Mouse (Mus musculus): ENCODE measurements at regions not wholly inside any gene's neighbourhood (a gene's known extent, or its start where the extent isn't known, plus 50 kb on each side); places are given as distances from the start of the nearest gene placed in this dataset.

- Histone ChIP-seq H3K36me3 (ENCODE audit: insufficient read depth, low read length) (no peaks in the 10 kb centered on the region), H3K27me3 (ENCODE audit: insufficient read depth, low read length) (no peaks in the 10 kb centered on the region), H3K4me2 (replicated peaks; ENCODE audit: low read depth, low read length) (no peak overlapping the region), H3K4me1 (ENCODE audit: insufficient read depth, low read length) (0 out of 2 replicates have a peak, but pooled peaks cover 2% of the 10 kb centered on the region), H3K9ac (replicated peaks; ENCODE audit: low read length) (no peak overlapping the region), H3K4me3 (ENCODE audit: low read length) (no peak overlapping the region), H3K27ac (ENCODE audit: low read length) (no peak overlapping the region), H3K9me3 (ENCODE audit: low read length) (no peaks in the 10 kb centered on the region)
- ATAC-seq (ENCODE audit: low FRiP score, low TSS enrichment), result no peak
- 83% methylated on average over 1 of the region's 1 CpGs for WGBS
Measured at GRCm38 (mm10) chr5:51718451-51718850, 150.9 kb upstream of the Ppargc1a start.

GRCm38 (mm10) chr5:51711860-51712560 is 144.5 kb upstream of the Ppargc1a start:
- no peaks in the 10 kb centered on the region for H3K4me1 ChIP-seq (ENCODE audit: insufficient read depth, low read length)
- H3K9me3 ChIP-seq (ENCODE audit: low read length), result no peaks in the 10 kb centered on the region
- H3K36me3 ChIP-seq (ENCODE audit: insufficient read depth, low read length), result no peaks in the 10 kb centered on the region
- H3K27ac ChIP-seq (ENCODE audit: low read length), result no peak overlapping the region
- no peak for ATAC-seq (ENCODE audit: low FRiP score, low TSS enrichment)
- H3K27me3 ChIP-seq (ENCODE audit: insufficient read depth, low read length), result no peaks in the 10 kb centered on the region
- H3K4me3 ChIP-seq (ENCODE audit: low read length), result no peak overlapping the region
- H3K4me2 ChIP-seq (replicated peaks; ENCODE audit: low read depth, low read length), result no peak overlapping the region
- H3K9ac ChIP-seq (replicated peaks; ENCODE audit: low read length), result no peak overlapping the region
- 78% methylated on average over 8 of the region's 8 CpGs for WGBS

DNA sequence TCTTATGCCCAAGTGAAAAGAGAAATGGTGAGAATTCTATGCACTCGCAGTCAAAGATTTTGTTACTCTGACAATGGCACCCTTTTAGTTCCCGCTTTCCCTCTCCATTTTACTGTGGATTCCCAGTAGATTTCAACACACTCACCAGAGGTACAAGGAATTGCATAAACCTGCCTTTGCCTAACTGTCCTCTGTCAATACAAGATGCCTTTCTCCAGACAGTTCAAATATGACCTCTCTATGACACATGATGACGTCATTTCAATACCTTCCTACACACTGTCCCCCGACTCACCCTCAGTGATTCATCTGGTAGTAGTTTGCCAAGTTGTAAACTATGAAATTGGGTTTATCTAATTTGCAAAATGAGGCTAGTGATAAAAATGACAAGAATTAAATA is 143.1 kb upstream of the Ppargc1a start:
- H3K4me2 ChIP-seq (replicated peaks; ENCODE audit: low read depth, low read length), result no peak overlapping the region
- no peak overlapping the region for H3K9ac ChIP-seq (replicated peaks; ENCODE audit: low read length)
- no peak for ATAC-seq (ENCODE audit: low FRiP score, low TSS enrichment)
- H3K4me1 ChIP-seq (ENCODE audit: insufficient read depth, low read length), result no peaks in the 10 kb centered on the region
- no peak overlapping the region for H3K27ac ChIP-seq (ENCODE audit: low read length)
- H3K9me3 ChIP-seq (ENCODE audit: low read length), result no peaks in the 10 kb centered on the region
- no peaks in the 10 kb centered on the region for H3K27me3 ChIP-seq (ENCODE audit: insufficient read depth, low read length)
- 84% methylated on average over 4 of the region's 4 CpGs for WGBS
- H3K4me3 ChIP-seq (ENCODE audit: low read length), result no peak overlapping the region
- no peaks in the 10 kb centered on the region for H3K36me3 ChIP-seq (ENCODE audit: insufficient read depth, low read length)

DNA sequence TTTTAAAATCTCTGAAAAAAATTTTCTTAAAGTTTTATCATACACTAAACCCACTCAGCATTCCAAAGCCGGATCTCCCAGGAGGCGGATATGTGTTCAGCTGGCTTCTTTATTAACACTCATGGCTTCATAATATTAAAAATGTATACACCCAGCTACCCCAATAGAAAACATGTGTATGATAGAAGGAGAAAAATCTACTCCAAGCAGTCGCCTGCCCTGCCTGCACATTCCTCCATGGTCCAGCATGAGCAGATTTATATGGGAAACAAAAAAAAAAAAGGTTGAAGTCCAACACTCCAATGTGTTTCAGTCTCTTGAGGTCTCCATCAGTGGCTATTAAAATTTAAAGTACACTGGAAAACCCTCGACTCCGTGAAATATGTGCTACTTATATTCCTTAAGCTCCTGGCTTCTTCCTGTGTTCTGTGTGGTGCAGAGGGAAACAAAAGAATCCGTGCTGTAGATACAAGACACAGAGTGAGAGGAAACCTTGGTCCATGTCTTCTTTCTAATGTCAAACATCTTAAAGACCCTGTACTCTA is 142.0 kb upstream of the Ppargc1a start:
- no peak overlapping the region for H3K9ac ChIP-seq (replicated peaks; ENCODE audit: low read length)
- no peak overlapping the region for H3K27ac ChIP-seq (ENCODE audit: low read length)
- no peaks in the 10 kb centered on the region for H3K36me3 ChIP-seq (ENCODE audit: insufficient read depth, low read length)
- no peaks in the 10 kb centered on the region for H3K9me3 ChIP-seq (ENCODE audit: low read length)
- H3K4me3 ChIP-seq (ENCODE audit: low read length), result no peak overlapping the region
- no peaks in the 10 kb centered on the region for H3K4me1 ChIP-seq (ENCODE audit: insufficient read depth, low read length)
- no peak for ATAC-seq (ENCODE audit: low FRiP score, low TSS enrichment)
- H3K27me3 ChIP-seq (ENCODE audit: insufficient read depth, low read length), result no peaks in the 10 kb centered on the region
- H3K4me2 ChIP-seq (replicated peaks; ENCODE audit: low read depth, low read length), result no peak overlapping the region
- 71% methylated on average over 6 of the region's 6 CpGs for WGBS

GRCm38 (mm10) chr5:51679884-51680283 is 112.4 kb upstream of the Ppargc1a start:
- no peaks in the 10 kb centered on the region for H3K4me1 ChIP-seq (ENCODE audit: insufficient read depth, low read length)
- 83% methylated on average over 4 of the region's 4 CpGs for WGBS
- ATAC-seq (ENCODE audit: low FRiP score, low TSS enrichment), result no peak

DNA sequence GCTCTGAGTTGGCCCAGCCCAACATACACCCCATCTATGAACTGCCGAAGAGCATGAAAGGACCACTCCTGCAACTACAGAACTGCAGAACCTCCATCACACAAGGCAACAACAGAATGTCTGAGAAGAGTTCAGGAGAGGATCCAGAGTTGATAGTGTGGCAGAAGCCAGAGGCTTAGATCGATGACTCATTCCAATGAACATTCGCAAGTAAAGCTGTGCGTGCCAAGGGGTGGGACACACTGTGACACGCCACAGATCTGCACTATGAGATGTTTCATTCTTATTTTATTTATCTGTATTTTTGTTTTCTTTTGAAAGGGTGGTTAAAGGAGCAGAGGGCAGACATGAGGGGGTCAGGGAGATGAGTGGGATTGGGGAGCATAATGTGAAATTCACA is 103.7 kb upstream of the Ppargc1a start:
- Histone ChIP-seq H3K4me2 (replicated peaks; ENCODE audit: low read depth, low read length) (no peak overlapping the region), H3K9me3 (ENCODE audit: low read length) (no peaks in the 10 kb centered on the region), H3K4me3 (ENCODE audit: low read length) (no peak overlapping the region), H3K27me3 (ENCODE audit: insufficient read depth, low read length) (no peaks in the 10 kb centered on the region), H3K9ac (replicated peaks; ENCODE audit: low read length) (no peak overlapping the region), H3K27ac (ENCODE audit: low read length) (no peak overlapping the region), H3K36me3 (ENCODE audit: insufficient read depth, low read length) (no peaks in the 10 kb centered on the region), H3K4me1 (ENCODE audit: insufficient read depth, low read length) (no peaks in the 10 kb centered on the region)
- WGBS, result 94% methylated on average over 5 of the region's 5 CpGs
- ATAC-seq (ENCODE audit: low FRiP score, low TSS enrichment), result no peak

More at GRCm38 (mm10) chr5:51679884-51680283, 112.4 kb upstream of the Ppargc1a start:
- Histone ChIP-seq H3K4me2 (replicated peaks; ENCODE audit: low read depth, low read length) (no peak overlapping the region), H3K36me3 (ENCODE audit: insufficient read depth, low read length) (no peaks in the 10 kb centered on the region), H3K9me3 (ENCODE audit: low read length) (no peaks in the 10 kb centered on the region), H3K27me3 (ENCODE audit: insufficient read depth, low read length) (no peaks in the 10 kb centered on the region), H3K4me3 (ENCODE audit: low read length) (no peak overlapping the region), H3K27ac (ENCODE audit: low read length) (no peak overlapping the region), H3K9ac (replicated peaks; ENCODE audit: low read length) (no peak overlapping the region)

DNA sequence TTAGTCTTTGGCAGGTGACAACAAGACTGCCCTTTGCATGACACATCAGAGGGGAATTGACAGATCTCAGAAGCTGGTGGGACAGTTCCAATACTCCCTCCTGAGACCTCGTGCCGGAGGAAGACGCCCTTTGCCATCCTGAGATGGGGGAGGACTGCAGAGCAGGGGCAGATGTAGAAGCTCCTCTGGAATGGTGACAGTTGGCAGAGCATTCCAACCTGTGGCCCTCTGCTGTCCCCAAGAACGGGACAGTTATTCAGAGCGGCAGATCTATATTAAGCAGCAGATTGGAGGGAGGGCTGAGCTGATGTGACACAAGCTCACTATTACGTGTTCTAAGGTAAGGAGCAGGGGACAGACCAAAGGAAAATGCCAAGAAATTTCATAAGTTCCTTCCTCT is 97.7 kb upstream of the Ppargc1a start:
- no peak overlapping the region for H3K4me3 ChIP-seq (ENCODE audit: low read length)
- no peak overlapping the region for H3K27ac ChIP-seq (ENCODE audit: low read length)
- H3K9ac ChIP-seq (replicated peaks; ENCODE audit: low read length), result no peak overlapping the region
- no peak overlapping the region for H3K4me2 ChIP-seq (replicated peaks; ENCODE audit: low read depth, low read length)
- ATAC-seq (ENCODE audit: low FRiP score, low TSS enrichment), result no peak
- WGBS, result 74% methylated on average over 6 of the region's 6 CpGs
- no peaks in the 10 kb centered on the region for H3K4me1 ChIP-seq (ENCODE audit: insufficient read depth, low read length)
- no peaks in the 10 kb centered on the region for H3K9me3 ChIP-seq (ENCODE audit: low read length)
- H3K36me3 ChIP-seq (ENCODE audit: insufficient read depth, low read length), result no peaks in the 10 kb centered on the region
- no peaks in the 10 kb centered on the region for H3K27me3 ChIP-seq (ENCODE audit: insufficient read depth, low read length)

DNA sequence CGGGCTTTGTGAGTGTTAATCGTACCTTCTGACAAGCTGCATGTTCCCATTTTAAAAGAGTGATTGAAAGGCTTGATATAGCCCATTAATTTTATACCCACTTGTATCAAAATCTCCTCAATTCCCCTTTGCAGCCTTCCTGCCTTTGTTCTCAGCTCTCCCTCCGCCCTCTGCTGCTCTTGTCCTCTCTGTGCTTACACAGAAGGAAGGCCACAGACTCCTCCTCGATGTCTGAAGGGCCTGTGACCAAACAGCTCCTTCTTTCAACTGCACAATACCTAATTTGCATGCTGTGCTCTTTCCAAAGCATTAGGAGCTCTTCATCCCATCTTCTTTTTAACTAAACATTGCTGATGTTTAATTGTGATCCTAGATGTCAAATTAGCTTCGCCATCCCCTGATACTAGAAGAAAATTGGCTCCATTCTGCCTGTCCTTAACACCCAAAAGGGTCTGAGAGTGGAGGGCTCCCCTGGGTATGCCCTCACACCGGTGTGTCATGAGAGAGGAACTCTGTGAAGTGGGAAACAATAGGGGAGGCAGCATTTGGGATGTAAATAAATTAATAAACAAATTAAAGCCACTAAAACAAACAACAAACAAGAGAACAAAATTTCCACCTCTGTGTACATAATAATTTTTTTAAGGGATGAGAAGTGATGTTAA is 90.8 kb upstream of the Ppargc1a start:
- no peaks in the 10 kb centered on the region for H3K36me3 ChIP-seq (ENCODE audit: insufficient read depth, low read length)
- no peak for ATAC-seq (ENCODE audit: low FRiP score, low TSS enrichment)
- WGBS, result 43% methylated on average over 6 of the region's 6 CpGs
- no peak overlapping the region for H3K4me3 ChIP-seq (ENCODE audit: low read length)
- no peak overlapping the region for H3K9ac ChIP-seq (replicated peaks; ENCODE audit: low read length)
- H3K9me3 ChIP-seq (ENCODE audit: low read length), result no peaks in the 10 kb centered on the region
- H3K27ac ChIP-seq (ENCODE audit: low read length), result no peak overlapping the region
- H3K4me1 ChIP-seq (ENCODE audit: insufficient read depth, low read length), result no peaks in the 10 kb centered on the region
- H3K27me3 ChIP-seq (ENCODE audit: insufficient read depth, low read length), result no peaks in the 10 kb centered on the region
- H3K4me2 ChIP-seq (replicated peaks; ENCODE audit: low read depth, low read length), result no peak overlapping the region

DNA sequence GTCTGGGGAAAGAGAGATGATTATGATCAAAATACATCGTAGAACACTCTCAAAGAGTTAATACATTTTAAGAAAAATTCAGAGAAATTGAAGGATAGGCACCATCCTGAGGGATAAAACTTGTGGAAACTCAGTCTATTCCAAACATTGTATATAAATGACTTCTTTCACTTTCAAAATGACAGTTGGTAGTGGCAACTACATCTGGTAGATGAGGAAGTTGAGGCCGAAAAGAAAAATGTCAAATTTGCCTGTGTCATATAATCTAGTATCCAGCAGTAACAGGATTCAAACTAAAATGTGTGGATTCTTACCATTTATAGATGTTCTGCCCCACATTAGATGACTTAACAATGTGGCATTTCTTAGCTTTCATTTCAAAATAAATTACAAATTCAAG is 86.0 kb upstream of the Ppargc1a start:
- no peak for ATAC-seq (ENCODE audit: low FRiP score, low TSS enrichment)
- H3K27ac ChIP-seq (ENCODE audit: low read length), result no peak overlapping the region
- H3K36me3 ChIP-seq (ENCODE audit: insufficient read depth, low read length), result no peaks in the 10 kb centered on the region
- no peak overlapping the region for H3K4me3 ChIP-seq (ENCODE audit: low read length)
- H3K9me3 ChIP-seq (ENCODE audit: low read length), result no peaks in the 10 kb centered on the region
- H3K4me2 ChIP-seq (replicated peaks; ENCODE audit: low read depth, low read length), result no peak overlapping the region
- 87% methylated on average over 2 of the region's 2 CpGs for WGBS
- no peak overlapping the region for H3K9ac ChIP-seq (replicated peaks; ENCODE audit: low read length)
- no peaks in the 10 kb centered on the region for H3K4me1 ChIP-seq (ENCODE audit: insufficient read depth, low read length)
- H3K27me3 ChIP-seq (ENCODE audit: insufficient read depth, low read length), result no peaks in the 10 kb centered on the region

- Histone ChIP-seq H3K36me3 (ENCODE audit: insufficient read depth, low read length) (no peaks in the 10 kb centered on the region), H3K27ac (ENCODE audit: low read length) (no peak overlapping the region), H3K4me3 (ENCODE audit: low read length) (no peak overlapping the region), H3K4me2 (replicated peaks; ENCODE audit: low read depth, low read length) (no peak overlapping the region), H3K9ac (replicated peaks; ENCODE audit: low read length) (no peak overlapping the region), H3K4me1 (ENCODE audit: insufficient read depth, low read length) (no peaks in the 10 kb centered on the region), H3K27me3 (ENCODE audit: insufficient read depth, low read length) (no peaks in the 10 kb centered on the region), H3K9me3 (ENCODE audit: low read length) (no peaks in the 10 kb centered on the region)
- no peak for ATAC-seq (ENCODE audit: low FRiP score, low TSS enrichment)
- 42% methylated on average over 5 of the region's 5 CpGs for WGBS
Measured at GRCm38 (mm10) chr5:51624400-51624799, 56.9 kb upstream of the Ppargc1a start.

Data from kidney, embryonic 16.5 days (tissue).